Mouse (Mus musculus): ENCODE data around the gene Man2c1. TPM values are rescaled to one million over a fixed set of nuclear protein-coding genes. Genes with fewer than 3 reads are reported as not detected.
A peak's percentile ranks its signal among the peaks of the same experiment; 100 is the strongest.

The Man2c1 gene
- 50.8 and 52.1 TPM in 2 replicates for polyA plus RNA-seq (2016; fragmentation: Nextera tagmentation; extraction: Ambion mirVana)

- Histone ChIP-seq H3K36me3 (replicated peaks) (peaks cover 42% of the 10 kb centered on the region), H3K4me3 (replicated peaks) (peak within 1 kb of the TSS; percentile 59), H3K4me2 (peak within 1 kb of the TSS; percentile 75), H3K4me1 (peaks cover 14% of the 10 kb centered on the region), H3K9me3 (no peaks in the 10 kb centered on the region), H3K27me3 (no peaks in the 10 kb centered on the region), H3K9ac (peak within 1 kb of the TSS; percentile 71), H3K27ac (peak within 1 kb of the TSS; percentile 94)
- peak; percentile 92 for ATAC-seq (ENCODE audit: low FRiP score)
- under 1% methylated on average over 58 of the region's 58 CpGs for WGBS
Measured at GRCm38 (mm10) chr9:57130577-57131433, at the start of gene Man2c1. Gene Man2c1, plus strand, starts transcription at chr9:57130690.

GRCm38 (mm10) chr9:57082236-57082635 is 48.3 kb upstream of the Man2c1 start:
- Histone ChIP-seq H3K27me3 (no peaks in the 10 kb centered on the region), H3K9ac (no peak overlapping the region), H3K4me1 (peaks cover 10% of the 10 kb centered on the region), H3K4me2 (no peak overlapping the region), H3K27ac (no peak overlapping the region), H3K9me3 (no peaks in the 10 kb centered on the region), H3K4me3 (replicated peaks) (no peak overlapping the region), H3K36me3 (replicated peaks) (peaks cover 18% of the 10 kb centered on the region)
- WGBS = 88% methylated on average over 3 of the region's 3 CpGs
- ATAC-seq (ENCODE audit: low FRiP score) = no peak

- no peak overlapping the region for H3K9ac ChIP-seq
- ATAC-seq (ENCODE audit: low FRiP score) = no peak
- H3K27me3 ChIP-seq = no peaks in the 10 kb centered on the region
- no peak overlapping the region for H3K27ac ChIP-seq
- H3K9me3 ChIP-seq = no peaks in the 10 kb centered on the region
- H3K4me2 ChIP-seq = no peak overlapping the region
- 87% methylated on average over 13 of the region's 13 CpGs for WGBS
- peaks cover 92% of the 10 kb centered on the region for H3K36me3 ChIP-seq (replicated peaks)
- H3K4me3 ChIP-seq (replicated peaks) = no peak overlapping the region
- no peaks in the 10 kb centered on the region for H3K4me1 ChIP-seq
Measured at GRCm38 (mm10) chr9:57117261-57117755, 13.2 kb upstream of the Man2c1 start.

GRCm38 (mm10) chr9:57129641-57130040 is 849 bp upstream of the Man2c1 start:
- Histone ChIP-seq H3K9ac (0 out of 2 replicates have a peak overlapping the region, but pooled peaks have one; percentile 21), H3K27me3 (no peaks in the 10 kb centered on the region), H3K27ac (no peak overlapping the region), H3K4me3 (replicated peaks) (peak overlapping the region; percentile 59), H3K4me2 (peak overlapping the region; percentile 75), H3K36me3 (replicated peaks) (peaks cover 47% of the 10 kb centered on the region), H3K9me3 (no peaks in the 10 kb centered on the region), H3K4me1 (peaks cover 14% of the 10 kb centered on the region)
- ATAC-seq (ENCODE audit: low FRiP score) = no peak

- WGBS = 88% methylated on average over 6 of the region's 6 CpGs
- peaks cover 74% of the 10 kb centered on the region for H3K36me3 ChIP-seq (replicated peaks)
- ATAC-seq (ENCODE audit: low FRiP score) = no peak
Measured at GRCm38 (mm10) chr9:57137246-57137645, 6.8 kb downstream of the Man2c1 start.

GRCm38 (mm10) chr9:57137777-57138176 is 7.3 kb downstream of the Man2c1 start:
- Histone ChIP-seq H3K27ac (no peak overlapping the region), H3K36me3 (replicated peaks) (peaks cover 78% of the 10 kb centered on the region), H3K27me3 (no peaks in the 10 kb centered on the region), H3K4me1 (no peaks in the 10 kb centered on the region), H3K4me3 (replicated peaks) (no peak overlapping the region), H3K9ac (no peak overlapping the region), H3K4me2 (no peak overlapping the region), H3K9me3 (no peaks in the 10 kb centered on the region)
- 92% methylated on average over 9 of the region's 9 CpGs for WGBS
- ATAC-seq (ENCODE audit: low FRiP score) = no peak

More at GRCm38 (mm10) chr9:57137246-57137645, 6.8 kb downstream of the Man2c1 start:
- H3K27ac ChIP-seq = no peak overlapping the region
- no peaks in the 10 kb centered on the region for H3K27me3 ChIP-seq
- no peaks in the 10 kb centered on the region for H3K9me3 ChIP-seq
- no peak overlapping the region for H3K9ac ChIP-seq
- H3K4me2 ChIP-seq = no peak overlapping the region
- H3K4me3 ChIP-seq (replicated peaks) = no peak overlapping the region
- no peaks in the 10 kb centered on the region for H3K4me1 ChIP-seq

- no peak overlapping the region for H3K4me2 ChIP-seq
- H3K36me3 ChIP-seq (replicated peaks) = peaks cover 85% of the 10 kb centered on the region
- ATAC-seq (ENCODE audit: low FRiP score) = no peak
- 92% methylated on average over 6 of the region's 6 CpGs for WGBS
- no peaks in the 10 kb centered on the region for H3K9me3 ChIP-seq
- H3K27me3 ChIP-seq = no peaks in the 10 kb centered on the region
- no peak overlapping the region for H3K27ac ChIP-seq
- H3K4me1 ChIP-seq = no peaks in the 10 kb centered on the region
- H3K9ac ChIP-seq = no peak overlapping the region
- no peak overlapping the region for H3K4me3 ChIP-seq (replicated peaks)
Measured at GRCm38 (mm10) chr9:57138507-57138906, 8.0 kb downstream of the Man2c1 start.

- Histone ChIP-seq H3K4me1 (no peaks in the 10 kb centered on the region), H3K27me3 (no peaks in the 10 kb centered on the region), H3K36me3 (replicated peaks) (peaks cover 88% of the 10 kb centered on the region), H3K9me3 (no peaks in the 10 kb centered on the region), H3K4me3 (replicated peaks) (no peak overlapping the region), H3K4me2 (no peak overlapping the region), H3K27ac (no peak overlapping the region), H3K9ac (no peak overlapping the region)
- 93% methylated on average over 9 of the region's 9 CpGs for WGBS
- no peak for ATAC-seq (ENCODE audit: low FRiP score)
Measured at GRCm38 (mm10) chr9:57139110-57139509, 8.6 kb downstream of the Man2c1 start.

- ATAC-seq (ENCODE audit: low FRiP score) = no peak
- whole genome bisulfite sequencing = 89% methylated on average over 5 of the region's 5 CpGs
- H3K9ac ChIP-seq = no peak overlapping the region
Measured at GRCm38 (mm10) chr9:57139571-57139970, 9.1 kb downstream of the Man2c1 start.

GRCm38 (mm10) chr9:57141417-57142353 is 11.2 kb downstream of the Man2c1 start:
- no peaks in the 10 kb centered on the region for H3K9me3 ChIP-seq
- WGBS = 90% methylated on average over 17 of the region's 17 CpGs
- no peaks in the 10 kb centered on the region; the same call in 1 of the 2 replicates for H3K4me1 ChIP-seq
- peaks cover 72% of the 10 kb centered on the region for H3K36me3 ChIP-seq (replicated peaks)
- H3K4me2 ChIP-seq = no peak overlapping the region
- no peak overlapping the region for H3K27ac ChIP-seq
- H3K27me3 ChIP-seq = no peaks in the 10 kb centered on the region
- no peak for ATAC-seq (ENCODE audit: low FRiP score)
- no peak overlapping the region for H3K4me3 ChIP-seq (replicated peaks)
- no peak overlapping the region for H3K9ac ChIP-seq

More at GRCm38 (mm10) chr9:57139571-57139970, 9.1 kb downstream of the Man2c1 start:
- Histone ChIP-seq H3K4me2 (no peak overlapping the region), H3K4me1 (no peaks in the 10 kb centered on the region), H3K27ac (no peak overlapping the region), H3K36me3 (replicated peaks) (peaks cover 87% of the 10 kb centered on the region), H3K4me3 (replicated peaks) (no peak overlapping the region), H3K9me3 (no peaks in the 10 kb centered on the region), H3K27me3 (no peaks in the 10 kb centered on the region)

- no peak overlapping the region for H3K27ac ChIP-seq
- H3K4me1 ChIP-seq = peaks cover 9% of the 10 kb centered on the region
- no peaks in the 10 kb centered on the region for H3K9me3 ChIP-seq
- ATAC-seq (ENCODE audit: low FRiP score) = no peak
- H3K4me2 ChIP-seq = no peak overlapping the region
- H3K4me3 ChIP-seq (replicated peaks) = no peak overlapping the region
- no peaks in the 10 kb centered on the region for H3K27me3 ChIP-seq
- WGBS = 89% methylated on average over 11 of the region's 11 CpGs
- H3K9ac ChIP-seq = no peak overlapping the region
- peaks cover 57% of the 10 kb centered on the region for H3K36me3 ChIP-seq (replicated peaks)
Measured at GRCm38 (mm10) chr9:57143212-57143611, 12.7 kb downstream of the Man2c1 start.

GRCm38 (mm10) chr9:57144830-57145229 is 14.3 kb downstream of the Man2c1 start:
- Histone ChIP-seq H3K4me1 (peaks cover 15% of the 10 kb centered on the region), H3K27me3 (no peaks in the 10 kb centered on the region), H3K4me3 (replicated peaks) (no peak overlapping the region), H3K4me2 (no peak overlapping the region), H3K9ac (no peak overlapping the region), H3K36me3 (replicated peaks) (peaks cover 41% of the 10 kb centered on the region), H3K27ac (no peak overlapping the region), H3K9me3 (no peaks in the 10 kb centered on the region)
- ATAC-seq (ENCODE audit: low FRiP score) = no peak
- WGBS = 92% methylated on average over 8 of the region's 8 CpGs

Measured in forebrain, embryonic 12.5 days (tissue).